Mouse (Mus musculus) hindbrain, embryonic 16.5 days (tissue): Measurements from ENCODE around the gene Lgr5. TPM values are rescaled to one million over a fixed set of nuclear protein-coding genes. Genes with fewer than 3 reads are reported as not detected.

ENCODE experiments used
- ATAC-seq: fragments of 200-750 bp; cut with Nextera tagmentation; 2 replicates; pipeline ENCODE4 v1.8.0; 2017; ENCODE audit warnings: moderate TSS enrichment, moderate library complexity
- H3K27ac ChIP-seq: fragments of 300-500 bp; sonication (generic); 2 replicates; pipeline ENCODE4 v1.5.1; 2014; ENCODE audit warnings: low read depth, mild to moderate bottlenecking, control low read depth, low read length, moderate library complexity
- H3K27me3 ChIP-seq: fragments of 300-500 bp; sonication (generic); replicated peaks from 2 replicates; pipeline ENCODE4 v1.6.1; 2014; ENCODE audit warnings: low read length; ENCODE audit not compliant: control insufficient read depth, insufficient read depth
- H3K36me3 ChIP-seq: fragments of 300-500 bp; sonication (generic); 2 replicates; pipeline ENCODE4 v1.6.1; 2014; ENCODE audit warnings: mild to moderate bottlenecking, low read length, moderate library complexity, mixed read lengths; ENCODE audit not compliant: control insufficient read depth, insufficient read depth
- H3K4me1 ChIP-seq: fragments of 300-500 bp; sonication (generic); 2 replicates; pipeline ENCODE4 v1.6.1; 2014; ENCODE audit warnings: low read depth, low read length; ENCODE audit not compliant: control insufficient read depth, insufficient read depth
- H3K4me2 ChIP-seq: fragments of 300-500 bp; sonication (generic); 2 replicates; pipeline ENCODE4 v1.6.1; 2014; ENCODE audit warnings: mild to moderate bottlenecking, low read length, control low read depth, moderate library complexity
- H3K4me3 ChIP-seq: fragments of 300-500 bp; sonication (generic); 2 replicates; pipeline ENCODE4 v1.5.1; 2014; ENCODE audit warnings: mild to moderate bottlenecking, low read length, control low read depth, moderate library complexity
- H3K9ac ChIP-seq: fragments of 300-500 bp; sonication (generic); 2 replicates; pipeline ENCODE4 v1.6.1; 2014; ENCODE audit warnings: low read depth, mild to moderate bottlenecking, control low read depth, low read length, moderate library complexity
- H3K9me3 ChIP-seq: fragments of 300-500 bp; sonication (generic); 2 replicates; pipeline ENCODE4 v1.6.1; 2014; ENCODE audit warnings: mild to moderate bottlenecking, low read length, moderate library complexity; ENCODE audit not compliant: control insufficient read depth
- WGBS: fragments of 180-500 bp; shearing (Covaris S2); extraction: QIAGEN DNeasy Blood & Tissue Kit; methylation state at CpG from one replicate; pipeline ENCODE4 v1.1.7; 2014; 5-methylcytosine and 5-hydroxymethylcytosine counted together
- polyA plus RNA-seq: library from polyadenylated mRNA; unstranded; fragments of >200 nt; fragmentation: Nextera tagmentation; extraction: Ambion mirVana; gene quantifications from 2 replicates; pipeline ENCODE4 v1.2.1, GENCODE M21; 2015

The Lgr5 gene
- 2.7 and 2.8 TPM in 2 replicates for polyA plus RNA-seq

- peak within 1 kb of the TSS; percentile 73 for H3K9ac ChIP-seq
- H3K27me3 ChIP-seq = peaks cover 3% of the 10 kb centered on the region; the same call in 1 of the 2 replicates
- no peaks in the 10 kb centered on the region for H3K9me3 ChIP-seq
- H3K36me3 ChIP-seq = no peaks in the 10 kb centered on the region
- peak within 1 kb of the TSS; percentile 74 for H3K4me3 ChIP-seq
- H3K27ac ChIP-seq = peak within 1 kb of the TSS; percentile 46; the same call in 1 of the 2 replicates
- WGBS = 1% methylated on average over 45 of the region's 47 CpGs
- H3K4me1 ChIP-seq = peaks cover 23% of the 10 kb centered on the region
- peak; percentile 92 for ATAC-seq
- peak within 1 kb of the TSS; percentile 99 for H3K4me2 ChIP-seq
These were observed at the start of gene Lgr5 for GRCm38 (mm10) chr10:115587301-115587969. Lgr5 (minus strand) TSS chr10:115587780.

- Histone ChIP-seq H3K27ac (no peak overlapping the region), H3K36me3 (no peaks in the 10 kb centered on the region), H3K4me1 (no peaks in the 10 kb centered on the region), H3K4me3 (no peak overlapping the region), H3K9me3 (no peaks in the 10 kb centered on the region), H3K27me3 (no peaks in the 10 kb centered on the region), H3K4me2 (no peak overlapping the region), H3K9ac (no peak overlapping the region)
- 76% methylated on average over 6 of the region's 6 CpGs for WGBS
- 0 out of 2 replicates have a peak, but pooled peaks have one; percentile 40 for ATAC-seq
These were observed 39.1 kb upstream of the Lgr5 start for GRCm38 (mm10) chr10:115626678-115627077.

- H3K27ac ChIP-seq = no peak overlapping the region
- H3K27me3 ChIP-seq = no peaks in the 10 kb centered on the region
- no peak overlapping the region for H3K9ac ChIP-seq
- no peak overlapping the region for H3K4me2 ChIP-seq
- no peak for ATAC-seq
- no peaks in the 10 kb centered on the region for H3K36me3 ChIP-seq
- no peaks in the 10 kb centered on the region for H3K9me3 ChIP-seq
- H3K4me1 ChIP-seq = no peaks in the 10 kb centered on the region
- WGBS = 96% methylated on average over 2 of the region's 2 CpGs
- H3K4me3 ChIP-seq = no peak overlapping the region
These were observed 37.4 kb upstream of the Lgr5 start for GRCm38 (mm10) chr10:115624957-115625356.

GRCm38 (mm10) chr10:115623956-115624671 is 36.5 kb upstream of the Lgr5 start:
- Histone ChIP-seq H3K36me3 (no peaks in the 10 kb centered on the region), H3K9me3 (no peaks in the 10 kb centered on the region), H3K9ac (no peak overlapping the region), H3K4me3 (no peak overlapping the region), H3K4me2 (no peak overlapping the region), H3K27ac (no peak overlapping the region), H3K27me3 (no peaks in the 10 kb centered on the region), H3K4me1 (no peaks in the 10 kb centered on the region)
- 51% methylated on average over 15 of the region's 15 CpGs for WGBS
- no peak for ATAC-seq

GRCm38 (mm10) chr10:115623481-115623880 is 35.9 kb upstream of the Lgr5 start:
- Histone ChIP-seq H3K36me3 (no peaks in the 10 kb centered on the region), H3K9me3 (no peaks in the 10 kb centered on the region), H3K4me1 (no peaks in the 10 kb centered on the region; the same call in 1 of the 2 replicates), H3K27ac (no peak overlapping the region), H3K4me2 (no peak overlapping the region), H3K4me3 (no peak overlapping the region), H3K27me3 (no peaks in the 10 kb centered on the region), H3K9ac (no peak overlapping the region)
- 86% methylated on average over 7 of the region's 7 CpGs for WGBS
- no peak for ATAC-seq

- H3K4me2 ChIP-seq = peak overlapping the region; percentile 62
- H3K4me1 ChIP-seq = no peaks in the 10 kb centered on the region; the same call in 1 of the 2 replicates
- WGBS = 22% methylated on average over 15 of the region's 15 CpGs
- no peaks in the 10 kb centered on the region for H3K27me3 ChIP-seq
- H3K36me3 ChIP-seq = no peaks in the 10 kb centered on the region
- H3K4me3 ChIP-seq = peak overlapping the region; percentile 37
- no peak overlapping the region for H3K27ac ChIP-seq
- peak; percentile 73; the same call in 1 of the 2 replicates for ATAC-seq
- H3K9me3 ChIP-seq = no peaks in the 10 kb centered on the region
- H3K9ac ChIP-seq = peak overlapping the region; percentile 27; the same call in 1 of the 2 replicates
These were observed 30.8 kb upstream of the Lgr5 start for GRCm38 (mm10) chr10:115618288-115618856.

GRCm38 (mm10) chr10:115617456-115618287 is 30.1 kb upstream of the Lgr5 start:
- Histone ChIP-seq H3K36me3 (no peaks in the 10 kb centered on the region), H3K4me1 (no peaks in the 10 kb centered on the region; the same call in 1 of the 2 replicates), H3K4me2 (peak overlapping the region; percentile 62), H3K9ac (peak overlapping the region; percentile 27; the same call in 1 of the 2 replicates), H3K27ac (no peak overlapping the region), H3K9me3 (no peaks in the 10 kb centered on the region), H3K4me3 (peak overlapping the region; percentile 37), H3K27me3 (no peaks in the 10 kb centered on the region)
- peak; percentile 91 for ATAC-seq
- 14% methylated on average over 12 of the region's 15 CpGs for WGBS

GRCm38 (mm10) chr10:115595748-115596147 is 8.2 kb upstream of the Lgr5 start:
- H3K9ac ChIP-seq = no peak overlapping the region
- no peaks in the 10 kb centered on the region for H3K36me3 ChIP-seq
- no peak for ATAC-seq
- no peaks in the 10 kb centered on the region for H3K4me1 ChIP-seq
- H3K27me3 ChIP-seq = no peaks in the 10 kb centered on the region
- WGBS = 97% methylated on average over 1 of the region's 1 CpGs
- no peak overlapping the region for H3K27ac ChIP-seq
- no peak overlapping the region for H3K4me3 ChIP-seq
- no peak overlapping the region for H3K4me2 ChIP-seq
- no peaks in the 10 kb centered on the region for H3K9me3 ChIP-seq
